Mouse (Mus musculus) CH12.LX (cell line): ENCODE measurements around the gene Rapgef4. TPM values are rescaled to one million over a fixed set of nuclear protein-coding genes. Genes with fewer than 3 reads are reported as not detected.

Experiments
- DNase-seq: peaks from one replicate; pipeline ENCODE4 v3.0.0-alpha.2; 2013; ENCODE audit errors: extremely low read depth
- H3K27ac ChIP-seq: 2 replicates; pipeline ENCODE4 v1.5.1; 2012; ENCODE audit warnings: low read depth, mild to moderate bottlenecking, control low read depth, moderate library complexity; ENCODE audit not compliant: insufficient read depth
- H3K27me3 ChIP-seq: replicated peaks from 2 replicates; pipeline ENCODE3; 2012; ENCODE audit warnings: inconsistent platforms
- H3K36me3 ChIP-seq, 2 experiments: replicated peaks in 1 of 2; 2 replicates each; pipeline versions ENCODE3 to v1.6.1; 2012; ENCODE audit warnings: inconsistent platforms in 1 of 2, low read length in 1 of 2, mild to moderate bottlenecking in 1 of 2, mixed read lengths in 1 of 2, moderate library complexity in 1 of 2; ENCODE audit not compliant: control insufficient read depth in 1 of 2, insufficient read depth in 1 of 2
- H3K4me1 ChIP-seq, 2 experiments: 2 replicates each; pipeline ENCODE4 v1.6.1; 2012; ENCODE audit warnings: inconsistent platforms in 1 of 2, moderate library complexity in 1 of 2; ENCODE audit not compliant: insufficient read depth in 2 of 2, control insufficient read depth in 1 of 2
- H3K4me2 ChIP-seq: 2 replicates; pipeline ENCODE4 v1.6.1; 2012; ENCODE audit warnings: low read depth, mild to moderate bottlenecking, control low read depth; ENCODE audit not compliant: poor library complexity, insufficient read depth, severe bottlenecking
- H3K4me3 ChIP-seq, 3 experiments: fragments of 150-350 bp in 1 of 3; sonication (generic) in 1 of 3; replicated peaks in 1 of 3; 2 replicates each; pipeline versions ENCODE3 to v1.5.1; 2011 to 2012; ENCODE audit warnings: low read depth in 2 of 3, low read length in 2 of 3, mild to moderate bottlenecking in 2 of 3, moderate library complexity in 2 of 3, control low read depth in 1 of 3, improper control_type of control experiment in 1 of 3, inconsistent platforms in 1 of 3, mixed read lengths in 1 of 3; ENCODE audit not compliant: poor library complexity in 1 of 3
- H3K79me2 ChIP-seq: replicated peaks from 2 replicates; pipeline ENCODE4 v1.6.1; 2012; ENCODE audit warnings: mild to moderate bottlenecking, moderate library complexity; ENCODE audit not compliant: control insufficient read depth, poor library complexity, insufficient read depth, severe bottlenecking; ENCODE audit errors: extremely low read depth
- H3K9ac ChIP-seq: 2 replicates; pipeline ENCODE4 v1.6.1; 2012; ENCODE audit warnings: low read depth, mild to moderate bottlenecking, control low read depth, moderate library complexity; ENCODE audit not compliant: insufficient read depth
- H3K9me3 ChIP-seq: replicated peaks from 2 replicates; pipeline ENCODE3; 2012; ENCODE audit warnings: low read length, inconsistent platforms, mixed read lengths
- BHLHE40 ChIP-seq: IDR thresholded peaks from 2 replicates; pipeline ENCODE4 v1.6.1; 2011; ENCODE audit warnings: mild to moderate bottlenecking, low read depth, low read length, improper control_type of control experiment
- E2F4 ChIP-seq: IDR thresholded peaks from 2 replicates; pipeline ENCODE4 v1.6.1; 2011; ENCODE audit warnings: low read depth, low read length, improper control_type of control experiment; ENCODE audit not compliant: insufficient replicate concordance
- EP300 ChIP-seq: IDR thresholded peaks from 2 replicates; pipeline ENCODE4 v1.6.1; 2011; ENCODE audit warnings: low read length, improper control_type of control experiment
- ETS1 ChIP-seq: conservative IDR thresholded peaks from 2 replicates; pipeline ENCODE4 v1.6.1; 2012; ENCODE audit warnings: low read depth, mild to moderate bottlenecking, inconsistent platforms, low read length, improper control_type of control experiment, moderate library complexity
- IRF4 ChIP-seq: IDR thresholded peaks from 2 replicates; pipeline ENCODE4 v1.6.1; 2014; ENCODE audit warnings: low read depth, mild to moderate bottlenecking, inconsistent platforms, low read length, improper control_type of control experiment
- JUN ChIP-seq: IDR thresholded peaks from 2 replicates; pipeline ENCODE4 v1.6.1; 2011; ENCODE audit warnings: low read depth, mild to moderate bottlenecking, low read length, improper control_type of control experiment, moderate library complexity; ENCODE audit not compliant: insufficient read depth
- JUND ChIP-seq: conservative IDR thresholded peaks from 2 replicates; pipeline ENCODE4 v1.6.1; 2011; ENCODE audit warnings: low read depth, low read length, improper control_type of control experiment
- MAFK ChIP-seq: IDR thresholded peaks from 2 replicates; pipeline ENCODE4 v1.6.1; 2011; ENCODE audit warnings: low read length, improper control_type of control experiment; ENCODE audit not compliant: insufficient replicate concordance
- MAX ChIP-seq: IDR thresholded peaks from 2 replicates; pipeline ENCODE4 v1.6.1; 2011; ENCODE audit warnings: low read length, improper control_type of control experiment
- MEF2A ChIP-seq: IDR thresholded peaks from 2 replicates; pipeline ENCODE4 v1.6.1; 2014; ENCODE audit warnings: low read depth, mild to moderate bottlenecking, inconsistent platforms, low read length, improper control_type of control experiment, borderline replicate concordance
- MYC ChIP-seq: IDR thresholded peaks from 2 replicates; pipeline ENCODE4 v1.6.1; 2011; ENCODE audit warnings: low read depth, mild to moderate bottlenecking, improper control_type of control experiment, low read length
- NRF1 ChIP-seq: IDR thresholded peaks from 2 replicates; pipeline ENCODE4 v1.6.1; 2014; ENCODE audit warnings: low read depth, mild to moderate bottlenecking, inconsistent platforms, low read length, improper control_type of control experiment, moderate library complexity
- POLR2A ChIP-seq: IDR thresholded peaks from 2 replicates; pipeline ENCODE4 v1.6.1; 2011; ENCODE audit warnings: low read depth, mild to moderate bottlenecking, improper control_type of control experiment, low read length
- POLR2AphosphoS2 ChIP-seq: IDR thresholded peaks from 2 replicates; pipeline ENCODE4 v1.6.1; 2011; ENCODE audit warnings: low read depth, low read length, improper control_type of control experiment
- SIN3A ChIP-seq: IDR thresholded peaks from 2 replicates; pipeline ENCODE4 v1.6.1; 2012; ENCODE audit warnings: low read length, improper control_type of control experiment, inconsistent platforms
- SMC3 ChIP-seq: IDR thresholded peaks from 2 replicates; pipeline ENCODE4 v1.6.1; 2011; ENCODE audit warnings: low read depth, low read length, improper control_type of control experiment
- TBP ChIP-seq: conservative IDR thresholded peaks from 2 replicates; pipeline ENCODE4 v1.6.1; 2011; ENCODE audit warnings: low read depth, low read length, improper control_type of control experiment
- TCF12 ChIP-seq: IDR thresholded peaks from 2 replicates; pipeline ENCODE4 v1.6.1; 2014; ENCODE audit warnings: low read depth, mild to moderate bottlenecking, inconsistent platforms, low read length, improper control_type of control experiment
- UBTF ChIP-seq: IDR thresholded peaks from 2 replicates; pipeline ENCODE4 v1.6.1; 2012; ENCODE audit warnings: low read depth, mild to moderate bottlenecking, inconsistent platforms, low read length, improper control_type of control experiment, moderate library complexity
- USF2 ChIP-seq: conservative IDR thresholded peaks from 2 replicates; pipeline ENCODE4 v1.6.1; 2011; ENCODE audit warnings: low read depth, low read length, improper control_type of control experiment
- ZC3H11A ChIP-seq: IDR thresholded peaks from 2 replicates; pipeline ENCODE4 v1.6.1; 2012; ENCODE audit warnings: low read depth, mild to moderate bottlenecking, inconsistent platforms, low read length, improper control_type of control experiment
- ZKSCAN1 ChIP-seq: IDR thresholded peaks from 2 replicates; pipeline ENCODE4 v1.6.1; 2012; ENCODE audit warnings: low read depth, inconsistent platforms, low read length, improper control_type of control experiment, borderline replicate concordance
- ZNF384 ChIP-seq: IDR thresholded peaks from 2 replicates; pipeline ENCODE4 v1.6.1; 2012; ENCODE audit warnings: low read depth, low read length, improper control_type of control experiment, inconsistent platforms
- dilution Hi-C: fragments of 300-500 bp; cut with MboI; formaldehyde crosslinking; loops from 2 replicates; pipeline ENCODE4 v1.14.3; 2020; ENCODE audit warnings: low sequenced_read_pairs; ENCODE audit not compliant: extremely low pct_unique_long_range_greater_than_20kb, extremely low pct_ligation_motif_present
- in situ Hi-C: fragments of 300-500 bp; cut with MboI; formaldehyde crosslinking; loops from 3 replicates; pipeline ENCODE4 v1.14.3; 2019; ENCODE audit warnings: low sequenced_read_pairs, low pct_ligation_motif_present, low pct_unique_long_range_greater_than_20kb, mixed read lengths
- polyA plus RNA-seq: library from polyadenylated mRNA; unstranded; fragments of >175 nt; gene quantifications from 2 replicates; pipeline ENCODE4 v1.2.1, GENCODE M21; 2012; ENCODE audit warnings: low read depth; ENCODE audit not compliant: insufficient read length
- total RNA-seq, 2 experiments: library from RNA; depleted of rRNA; stranded (reverse); fragments of 300-350 nt in 1 of 2; fragments of >200 nt in 1 of 2; gene quantifications; 2 replicates each; pipeline ENCODE4 v1.2.3; 2012 to 2014

The Rapgef4 gene
- total and polyA plus RNA-seq, 3 experiments, result 0.12 to 0.13 TPM; not detected in 1

DNA sequence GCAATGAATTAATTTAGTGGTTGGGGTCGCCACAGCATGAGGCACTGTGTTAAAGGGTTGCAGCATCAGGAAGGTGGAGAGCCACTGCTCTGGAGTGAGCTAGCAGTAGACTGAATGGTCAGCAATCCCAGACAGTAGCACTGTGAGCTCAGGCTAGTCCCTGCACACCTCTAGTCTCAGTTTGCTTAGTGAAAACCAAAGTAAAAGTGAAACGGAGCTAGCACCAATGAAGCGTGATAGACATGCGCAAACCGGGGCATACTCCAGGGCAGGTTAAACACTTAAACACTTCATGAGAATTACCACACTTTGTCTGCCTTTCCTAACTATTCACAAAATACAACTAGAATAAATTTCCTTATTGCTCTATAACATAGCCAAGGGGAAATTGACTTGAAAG is 190.2 kb downstream of the Rapgef4 start:
- 0 out of 2 replicates have a peak, but pooled peaks have one; percentile 21 for TF ChIP-seq TCF12
- TF ChIP-seq IRF4, result peak; percentile 95
- TF ChIP-seq POLR2AphosphoS2, result no peak
- no peak for TF ChIP-seq POLR2A
- TF ChIP-seq MYC, result 0 out of 2 replicates have a peak, but pooled peaks have one; percentile 43
- peak; percentile 82 for TF ChIP-seq NRF1
- TF ChIP-seq EP300, result peak; percentile 75
- no peak for TF ChIP-seq ZNF384
- TF ChIP-seq BHLHE40, result peak; percentile 84
- no peak for TF ChIP-seq SIN3A
- no peak for TF ChIP-seq MAX
- peak; percentile 57; the same call in 1 of the 2 replicates for TF ChIP-seq MAFK
- TF ChIP-seq ETS1, result peak; percentile 88
- TF ChIP-seq ZKSCAN1, result no peak
- TF ChIP-seq TBP, result no peak
- TF ChIP-seq JUND, result peak; percentile 79
- peak; percentile 65 for TF ChIP-seq JUN
- no peak for TF ChIP-seq MEF2A
- no peak for TF ChIP-seq UBTF
- H3K4me2 ChIP-seq, result peak overlapping the region; percentile 61
- no peak overlapping the region for H3K9ac ChIP-seq
- H3K4me3 ChIP-seq, result peak overlapping the region in 2 of 3 experiments; percentile 8 to 25
- H3K36me3 ChIP-seq, result no peaks in the 10 kb centered on the region
- H3K27ac ChIP-seq, result peak overlapping the region; percentile 57; the same call in 1 of the 2 replicates
- H3K9me3 ChIP-seq, result no peaks in the 10 kb centered on the region
- H3K4me1 ChIP-seq, result peaks cover 9 to 31% of the 10 kb centered on the region in 2 experiments
- no peaks in the 10 kb centered on the region for H3K79me2 ChIP-seq
- H3K27me3 ChIP-seq, result no peaks in the 10 kb centered on the region
- dilution Hi-C loops (no loop called here), in situ Hi-C loops (no loop called here)
- peak; percentile 87 for DNase-seq

DNA sequence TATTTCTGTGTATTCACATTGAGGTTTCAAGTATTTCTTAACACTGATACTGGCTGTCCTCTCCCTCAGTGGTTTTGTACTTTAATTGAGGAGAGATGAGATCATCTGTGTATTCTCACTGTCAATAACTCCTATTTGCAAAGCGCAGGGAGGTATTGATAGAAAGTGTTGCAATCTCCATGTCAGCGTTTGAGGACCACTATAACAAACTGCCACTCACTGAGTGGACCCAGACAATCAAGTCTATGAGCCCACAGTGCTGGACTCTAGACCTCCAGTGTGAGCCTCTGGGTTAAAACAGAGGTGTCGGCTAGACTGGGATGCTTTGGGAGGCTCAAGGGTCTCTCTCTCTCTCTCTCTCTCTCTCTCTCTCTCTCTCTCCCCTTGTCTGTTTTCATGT is 192.0 kb downstream of the Rapgef4 start:
- dilution Hi-C loops (no loop called here), in situ Hi-C loops (no loop called here)
- no peak overlapping the region for H3K4me3 ChIP-seq
- no peaks in the 10 kb centered on the region for H3K27me3 ChIP-seq
- no peak for TF ChIP-seq ZC3H11A
- TF ChIP-seq E2F4, result no peak
- no peak for TF ChIP-seq SMC3
- TF ChIP-seq USF2, result no peak
- no peak for TF ChIP-seq MYC
- no peak for TF ChIP-seq POLR2AphosphoS2
- no peaks in the 10 kb centered on the region for H3K79me2 ChIP-seq
- H3K9ac ChIP-seq, result no peak overlapping the region
- H3K36me3 ChIP-seq, result no peaks in the 10 kb centered on the region
- no peak overlapping the region for H3K27ac ChIP-seq
- H3K9me3 ChIP-seq, result no peaks in the 10 kb centered on the region
- H3K4me2 ChIP-seq, result no peak overlapping the region
- peaks cover 9 to 32% of the 10 kb centered on the region in 2 experiments for H3K4me1 ChIP-seq
- no peak for DNase-seq
